Mouse (Mus musculus): ENCODE data around the gene Hdgfl2. TPM values are rescaled to one million over a fixed set of nuclear protein-coding genes. Genes with fewer than 3 reads are reported as not detected.

Hdgfl2 gene
- polyA plus RNA-seq, 1 experiment = 276 TPM

DNA sequence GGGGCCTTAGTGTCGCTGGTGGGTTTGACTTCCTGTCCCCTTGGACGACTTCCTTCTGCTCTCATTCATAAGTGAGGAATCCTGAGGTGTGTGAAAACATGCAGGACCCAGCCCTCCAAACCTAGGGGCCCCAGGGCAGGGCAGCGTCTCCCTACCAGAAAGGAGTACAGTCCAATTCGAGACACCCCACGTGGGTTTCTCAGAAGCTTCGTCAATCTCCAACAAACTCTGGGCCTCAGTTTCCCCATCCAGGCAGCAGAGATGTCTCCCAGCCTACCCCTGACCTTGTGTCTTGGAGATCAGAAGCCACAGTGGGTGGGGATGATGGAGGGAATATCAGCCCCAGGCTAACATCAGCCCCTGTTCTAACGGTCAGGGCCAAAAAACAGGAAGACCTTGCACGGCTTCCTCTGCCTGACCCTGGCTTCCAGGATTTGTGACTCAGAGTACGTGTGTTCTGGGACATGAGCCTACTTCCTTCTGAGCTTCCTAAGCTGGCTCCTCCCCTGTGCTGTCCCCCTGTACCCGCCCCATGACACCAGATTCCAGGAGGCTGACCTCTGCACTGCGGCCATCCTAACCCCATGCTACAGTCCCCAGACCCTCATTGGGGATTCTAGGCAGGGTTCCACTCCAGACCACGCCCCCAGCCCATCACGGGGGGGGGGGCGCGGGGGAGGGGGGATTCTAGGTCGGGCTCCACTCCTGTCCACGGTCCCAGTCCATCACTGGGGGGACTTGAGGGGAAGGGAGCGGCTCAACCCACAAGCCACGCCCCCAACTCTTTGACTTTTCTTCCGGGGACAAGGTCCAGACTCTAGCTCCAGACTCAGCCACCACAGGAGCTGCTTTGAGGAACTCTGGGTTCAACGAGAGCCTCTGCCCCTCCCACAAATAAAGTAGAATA is 54.3 kb downstream of the Hdgfl2 start:
- no peak for TF ChIP-seq GATA1 (IDR thresholded peaks at IDR 0.05; ENCODE audit: low read length)

DNA sequence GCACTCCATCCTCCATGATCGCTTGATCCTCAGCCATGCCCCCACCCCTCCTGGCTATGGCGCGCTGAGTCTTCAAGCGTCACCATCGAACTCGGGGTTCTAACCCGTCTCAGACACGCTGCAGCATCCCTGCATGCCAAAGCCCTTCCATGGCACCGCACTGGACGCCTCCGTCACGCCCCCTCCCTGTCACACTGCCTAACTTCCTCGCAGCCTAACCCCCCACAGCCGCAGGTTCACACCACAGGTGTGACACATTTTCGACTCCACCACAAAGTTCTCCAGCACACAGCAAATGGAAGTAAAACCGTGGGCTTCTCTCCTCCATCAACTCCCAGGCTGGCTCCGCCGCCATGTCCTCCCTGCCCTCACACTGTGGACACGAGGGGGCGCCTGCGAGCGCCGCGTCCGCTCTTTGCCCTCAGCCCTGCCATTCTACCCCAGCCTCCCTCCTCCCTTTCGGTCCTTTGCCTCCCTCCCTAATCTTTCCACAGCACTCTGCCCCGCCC is 55.1 kb downstream of the Hdgfl2 start:
- TF ChIP-seq GATA1 (IDR thresholded peaks at IDR 0.05; ENCODE audit: low read length) = no peak

DNA sequence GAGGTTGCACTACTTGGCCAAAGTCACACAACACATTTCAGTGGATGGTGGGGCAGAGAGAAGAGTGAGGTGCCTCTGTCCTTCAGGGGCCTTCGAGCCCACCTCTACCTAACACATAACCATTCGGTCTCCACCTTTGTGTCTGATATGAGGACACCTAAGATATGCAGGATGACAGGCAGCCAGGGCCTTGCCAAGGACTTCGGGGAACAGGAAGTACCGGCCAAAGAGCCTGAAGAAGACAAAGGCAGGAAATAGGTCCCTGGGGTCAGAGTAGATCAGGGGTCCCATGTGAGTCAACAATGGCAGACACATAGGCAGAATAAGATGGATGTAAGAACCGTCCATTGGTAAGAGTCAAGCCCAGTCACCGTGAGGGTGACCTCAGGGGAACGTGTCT is 57.1 kb downstream of the Hdgfl2 start:
- TF ChIP-seq GATA1 (IDR thresholded peaks at IDR 0.05; ENCODE audit: low read length) = no peak

DNA sequence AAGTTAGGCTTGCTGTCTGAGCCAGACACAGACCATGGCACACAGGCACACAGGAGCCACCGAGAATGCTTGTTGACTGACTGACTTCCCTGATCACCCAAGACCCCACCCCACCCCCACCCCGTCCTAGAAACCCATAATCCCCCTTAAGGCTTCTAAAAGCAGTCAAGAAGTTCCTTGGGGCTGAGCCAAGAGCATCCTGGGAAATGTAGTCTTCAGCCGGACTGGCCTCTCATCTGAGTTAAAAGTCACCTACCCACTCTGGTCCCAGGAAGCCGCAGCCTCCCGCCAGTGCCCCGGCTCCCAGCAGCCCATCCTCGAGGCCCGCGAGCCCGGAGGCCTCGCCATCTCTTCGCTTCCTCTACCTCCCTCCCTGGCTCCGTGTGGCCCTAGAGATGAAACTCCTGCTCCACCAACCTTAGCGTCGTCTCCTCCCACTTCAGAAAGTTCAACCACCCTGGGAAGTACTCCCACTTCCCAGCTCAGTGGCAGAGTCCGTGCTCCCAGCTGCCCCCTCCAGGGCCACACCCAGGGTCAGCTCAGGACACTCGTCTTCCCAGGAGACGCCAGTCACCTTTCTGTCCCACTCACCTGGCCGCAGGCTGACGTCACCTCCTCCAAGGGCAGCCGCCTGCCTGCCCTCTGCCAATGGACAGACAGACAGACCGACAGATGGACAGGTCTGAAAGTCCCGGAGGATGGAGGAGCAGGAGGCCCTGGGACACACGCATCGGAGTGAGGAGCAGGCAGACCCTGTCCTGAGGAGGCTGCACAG is 58.6 kb downstream of the Hdgfl2 start:
- TF ChIP-seq GATA1 (IDR thresholded peaks at IDR 0.05; ENCODE audit: low read length) = no peak

DNA sequence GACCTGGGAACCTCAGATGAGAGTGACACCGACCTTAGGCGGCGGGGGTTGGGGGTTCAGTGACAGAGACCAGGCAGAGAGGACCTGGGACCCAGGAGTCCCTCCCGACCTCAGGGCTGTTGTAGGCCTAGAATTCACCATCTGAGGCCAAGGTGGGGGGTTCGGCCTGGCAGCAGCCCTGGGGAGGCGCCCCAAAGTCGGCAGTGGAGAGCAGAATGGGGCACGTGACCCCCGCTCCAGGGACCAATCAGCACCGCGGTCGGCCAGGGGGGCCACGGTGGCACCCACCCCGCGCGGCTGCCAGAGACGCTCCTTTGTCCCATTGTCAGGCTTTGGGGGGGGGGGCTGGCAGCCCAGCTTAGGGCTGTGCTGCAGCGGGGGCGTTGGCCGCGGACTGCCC is 59.9 kb downstream of the Hdgfl2 start:
- no peak for TF ChIP-seq GATA1 (IDR thresholded peaks at IDR 0.05; ENCODE audit: low read length)

DNA sequence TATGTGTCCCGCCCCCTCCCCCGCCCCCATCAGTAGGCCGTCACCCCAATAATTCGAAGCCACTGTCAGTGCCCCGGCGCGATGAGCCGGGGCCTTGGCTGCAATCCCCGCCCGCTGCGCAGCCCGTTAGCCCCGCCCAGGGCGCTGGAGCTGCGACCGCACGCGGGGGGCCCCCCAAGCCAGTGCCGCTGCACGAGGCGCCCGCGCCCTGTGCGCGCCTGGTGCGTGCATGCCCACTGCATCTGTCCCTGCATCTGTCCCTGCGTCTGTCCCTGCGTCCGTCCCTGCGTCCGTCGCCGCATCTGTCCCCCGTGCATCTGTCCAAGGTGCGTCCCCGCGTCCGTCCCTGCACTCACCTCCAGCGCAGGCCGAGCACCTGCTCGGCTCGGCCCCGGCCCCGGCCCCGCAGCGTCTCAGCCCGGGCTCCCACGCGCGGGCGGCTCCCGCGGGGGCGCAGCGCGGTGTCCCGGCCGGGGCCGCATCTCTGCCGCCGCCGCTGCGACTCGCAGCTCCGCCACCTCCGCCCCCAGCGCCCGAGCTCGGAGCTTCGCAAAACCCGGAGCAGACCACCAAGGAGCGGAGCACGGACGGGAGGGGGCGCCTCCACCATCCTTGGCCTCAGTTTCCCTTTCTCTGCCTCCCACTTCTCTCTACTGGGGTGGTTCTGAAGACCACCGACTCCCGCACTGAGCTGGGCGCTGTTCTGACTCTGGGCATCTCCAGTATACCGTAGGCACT is 60.6 kb downstream of the Hdgfl2 start, which contains the start of gene Sema6b:
TSS of gene Sema6b (minus strand) at position 486 of the 738 bp plus-strand sequence.
- TF ChIP-seq GATA1 (IDR thresholded peaks at IDR 0.05; ENCODE audit: low read length) = no peak

DNA sequence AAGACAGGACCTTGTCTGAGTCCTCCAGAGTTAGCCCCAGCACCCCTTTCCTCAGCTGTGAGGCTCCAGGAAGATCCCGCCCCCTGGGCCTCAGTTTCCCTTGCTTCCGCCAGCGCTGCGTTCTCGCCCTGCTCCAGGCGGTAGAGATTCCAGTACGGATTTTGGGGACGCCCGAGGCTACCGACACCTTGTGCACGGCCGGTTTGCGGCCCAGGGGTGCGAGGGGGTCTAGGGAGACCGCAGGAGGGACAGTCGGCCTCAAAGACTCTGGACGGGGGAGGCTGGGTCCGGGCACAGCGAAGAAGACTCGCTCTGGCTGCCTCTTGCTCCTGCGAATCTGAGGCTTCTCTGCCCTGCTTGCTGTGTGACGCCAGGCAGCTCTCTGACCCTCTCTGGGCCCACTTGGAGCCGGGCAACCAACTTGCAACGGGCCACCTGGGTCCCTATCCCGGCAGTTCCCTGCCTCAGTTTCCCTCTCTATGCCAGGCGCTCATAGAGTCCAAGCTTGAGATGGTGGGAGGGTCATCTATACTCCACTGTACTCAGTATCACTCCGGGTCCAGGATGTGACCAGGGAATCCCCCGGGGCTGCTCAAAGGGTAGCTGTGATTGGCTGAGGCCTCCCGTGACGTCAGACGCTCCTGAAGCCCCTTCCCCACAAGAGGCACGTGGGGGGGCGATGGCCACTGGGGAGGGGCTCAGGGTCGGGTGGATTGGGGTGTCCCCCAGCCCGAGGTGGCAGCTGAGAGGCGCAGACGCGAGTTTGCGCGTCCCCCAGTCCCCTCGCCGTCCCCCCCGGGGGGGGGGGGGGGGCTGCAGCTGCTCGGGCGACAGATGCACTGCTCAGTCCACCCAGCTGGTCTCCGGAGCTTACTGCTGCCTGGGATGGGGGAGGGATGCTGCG is 62.5 kb downstream of the Hdgfl2 start:
- no peak for TF ChIP-seq GATA1 (IDR thresholded peaks at IDR 0.05; ENCODE audit: low read length)

DNA sequence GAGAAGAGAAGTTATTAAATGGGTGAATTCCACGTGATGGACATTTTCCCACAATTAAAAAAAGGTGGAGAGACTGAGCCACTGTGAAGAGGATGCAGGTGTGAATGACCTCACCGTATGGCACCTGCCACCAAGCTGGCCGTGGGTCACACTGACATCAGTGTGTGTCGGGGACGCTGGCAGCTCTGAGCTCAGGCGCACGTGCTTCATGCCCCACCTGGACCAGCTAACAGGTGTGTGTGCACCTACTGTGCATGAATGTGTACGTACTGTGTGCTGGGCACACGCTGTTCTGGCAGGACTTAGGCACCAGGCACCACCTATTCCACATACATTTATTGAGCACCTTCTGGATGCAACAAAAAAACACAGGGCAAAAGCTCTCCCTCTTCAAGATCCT is 65.1 kb downstream of the Hdgfl2 start:
- no peak for TF ChIP-seq GATA1 (IDR thresholded peaks at IDR 0.05; ENCODE audit: low read length)

DNA sequence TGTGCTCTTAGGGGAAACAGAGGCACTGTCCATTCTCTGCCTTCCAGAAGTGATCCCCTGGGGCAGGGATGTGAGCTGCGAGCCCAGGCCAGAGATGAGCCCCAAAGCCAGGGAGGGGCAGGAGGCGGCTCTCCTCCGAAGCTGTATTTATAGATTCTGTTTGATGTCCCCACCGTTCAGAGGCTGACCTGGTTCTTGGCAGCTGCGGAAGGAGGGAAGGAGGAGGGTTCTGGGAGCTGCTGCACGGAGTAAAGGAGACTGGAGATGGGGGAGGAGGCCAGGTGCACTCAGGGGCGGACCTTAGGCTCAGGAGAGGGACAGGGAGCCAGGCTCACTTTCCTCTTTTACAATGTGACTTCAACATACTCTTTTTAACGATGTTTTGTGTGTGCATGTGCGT is 66.7 kb downstream of the Hdgfl2 start:
- no peak for TF ChIP-seq GATA1 (IDR thresholded peaks at IDR 0.05; ENCODE audit: low read length)

DNA sequence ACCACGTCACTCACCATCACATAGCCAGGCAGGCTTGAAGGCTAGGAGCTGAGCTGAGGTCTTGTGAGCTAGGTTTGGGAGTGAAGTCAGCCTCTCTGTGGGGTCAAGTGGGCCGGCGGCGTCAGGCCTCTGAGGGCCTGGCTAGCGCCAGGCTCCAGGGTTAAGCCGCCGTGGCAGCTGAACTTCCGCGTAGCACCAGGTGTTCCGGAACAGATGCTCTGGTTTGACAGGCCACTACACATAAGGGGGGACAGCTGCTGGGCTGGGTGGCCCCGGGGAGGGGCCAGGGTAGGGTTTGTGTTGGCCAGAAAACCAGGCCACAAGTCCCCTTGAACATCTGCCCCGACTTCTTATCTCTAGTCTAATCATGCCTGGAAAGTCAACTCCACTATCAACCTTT is 68.0 kb downstream of the Hdgfl2 start:
- no peak for TF ChIP-seq GATA1 (IDR thresholded peaks at IDR 0.05; ENCODE audit: low read length)

DNA sequence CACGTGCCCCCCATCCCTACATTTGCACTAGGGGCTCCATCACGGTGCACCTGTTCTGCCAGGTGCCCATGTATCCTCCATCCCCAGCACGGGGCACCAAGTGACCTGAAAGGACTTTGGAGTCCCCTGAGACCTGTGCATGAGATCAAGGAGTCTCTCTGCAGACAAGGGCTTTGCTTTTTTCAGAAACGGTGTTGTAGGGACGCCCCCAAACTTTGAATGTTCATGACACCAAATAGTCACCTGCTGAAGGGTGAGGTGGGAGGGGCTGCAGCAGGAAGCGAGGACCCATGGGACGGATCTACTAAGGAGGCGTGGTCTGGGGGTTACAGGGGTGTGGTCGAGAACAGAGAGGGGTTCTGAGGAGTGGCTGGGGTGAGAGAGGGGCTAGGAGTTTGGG is 68.8 kb downstream of the Hdgfl2 start:
- TF ChIP-seq GATA1 (IDR thresholded peaks at IDR 0.05; ENCODE audit: low read length) = no peak

DNA sequence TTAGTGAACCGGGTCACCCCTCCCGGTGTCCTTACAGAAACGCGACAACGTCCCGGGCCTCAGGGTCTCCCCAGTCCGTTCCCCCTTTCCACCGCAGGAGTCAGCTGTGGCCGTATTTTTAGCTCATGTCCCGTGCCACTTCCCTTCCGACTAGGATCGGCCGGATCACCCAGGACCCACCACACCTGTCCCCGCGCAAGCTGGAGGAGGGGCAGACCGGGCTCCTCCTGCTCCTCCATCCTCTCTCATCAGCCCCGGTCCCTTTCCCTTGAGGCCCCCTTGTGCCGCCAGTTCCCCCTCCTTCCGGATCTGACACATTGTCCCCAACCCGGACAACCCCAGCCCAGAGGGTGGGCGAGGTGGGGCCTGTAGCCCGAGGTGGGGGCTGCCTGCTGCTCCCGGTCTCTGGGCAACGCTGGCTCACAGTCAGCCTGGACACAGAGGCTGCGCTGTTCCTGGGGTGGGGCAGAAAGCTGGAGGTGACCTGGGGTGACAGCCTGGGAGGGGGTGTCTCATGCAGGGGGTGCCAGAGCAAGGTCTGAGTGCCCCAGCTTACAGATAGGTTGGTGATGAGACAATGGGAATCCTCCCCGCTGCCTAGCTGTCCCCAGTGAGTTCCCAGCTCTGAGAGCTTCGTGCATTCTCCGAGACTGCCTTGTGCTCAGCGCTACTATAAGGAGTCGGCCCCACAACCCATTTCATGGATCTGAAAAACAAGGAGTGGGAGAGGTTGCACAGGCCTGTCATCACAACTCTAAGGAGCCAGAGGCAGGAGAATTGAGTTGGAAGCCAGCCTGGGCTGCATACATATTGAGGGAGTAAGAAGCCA is 69.6 kb downstream of the Hdgfl2 start:
- TF ChIP-seq GATA1 (IDR thresholded peaks at IDR 0.05; ENCODE audit: low read length) = no peak

DNA sequence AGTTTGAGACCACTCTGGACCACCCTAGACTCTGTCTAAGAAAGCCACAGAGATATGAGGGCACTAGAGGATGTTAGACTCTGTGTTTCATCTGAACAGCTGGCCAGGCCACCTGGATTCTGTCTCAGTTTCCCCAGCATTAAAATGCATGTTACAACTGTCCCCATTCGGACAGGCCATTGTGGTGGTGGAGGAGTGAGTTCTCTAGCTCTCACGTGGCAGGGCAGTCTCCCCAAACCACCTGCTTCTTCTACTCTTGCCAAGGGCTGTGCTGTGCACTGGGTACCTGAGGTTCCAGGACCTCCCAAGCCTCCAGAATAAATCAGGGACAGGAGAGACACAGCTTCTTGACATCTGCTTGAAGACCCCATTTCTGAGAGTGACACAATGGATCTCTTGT is 70.5 kb downstream of the Hdgfl2 start:
- TF ChIP-seq GATA1 (IDR thresholded peaks at IDR 0.05; ENCODE audit: low read length) = no peak

Other genes starting within 250 kb of the Hdgfl2 start
- gene Zfp119a, start 200.7 kb upstream of the Hdgfl2 start, polyA plus RNA-seq (2012) = 0.19 and 0.22 TPM in 2 replicates
- 1.4 and 2.0 TPM in 2 replicates for gene Zfp959, start 187.5 kb upstream of the Hdgfl2 start, polyA plus RNA-seq (2012)
- gene Zfp119b, start 130.1 kb upstream of the Hdgfl2 start, polyA plus RNA-seq (2012) = 0.16 and 0.28 TPM in 2 replicates
- gene Ebi3, start 127.0 kb upstream of the Hdgfl2 start, polyA plus RNA-seq (2012) = 0.12 and 0.22 TPM in 2 replicates
- gene Yju2, start 120.5 kb upstream of the Hdgfl2 start, polyA plus RNA-seq (2012) = 35.7 and 46.0 TPM in 2 replicates
- 0.13 and 0.19 TPM in 2 replicates for gene Shd, start 109.2 kb upstream of the Hdgfl2 start, polyA plus RNA-seq (2012)
- not detected in 2 replicates for gene Fsd1, start 93.1 kb upstream of the Hdgfl2 start, polyA plus RNA-seq (2012)
- 0.06 and 0.08 TPM in 2 replicates for gene Stap2, start 74.0 kb upstream of the Hdgfl2 start, polyA plus RNA-seq (2012)
- 30.8 and 37.9 TPM in 2 replicates for gene Mpnd, start 73.9 kb upstream of the Hdgfl2 start, polyA plus RNA-seq (2012)
- gene Sh3gl1, start 43.0 kb upstream of the Hdgfl2 start, polyA plus RNA-seq (2012) = 73.8 and 78.3 TPM in 2 replicates
- 95.0 and 102 TPM in 2 replicates for gene Chaf1a, start 39.2 kb upstream of the Hdgfl2 start, polyA plus RNA-seq (2012)
- 34.7 and 37.8 TPM in 2 replicates for gene Ubxn6, start 4.6 kb upstream of the Hdgfl2 start, polyA plus RNA-seq (2012)
- not detected in 2 replicates for gene Plin4, start 30.2 kb downstream of the Hdgfl2 start, polyA plus RNA-seq (2012)
- not detected in 2 replicates for gene Plin5, start 38.0 kb downstream of the Hdgfl2 start, polyA plus RNA-seq (2012)
- not detected in 2 replicates for gene Lrg1, start 42.4 kb downstream of the Hdgfl2 start, polyA plus RNA-seq (2012)
- gene Sema6b, start 60.7 kb downstream of the Hdgfl2 start, polyA plus RNA-seq (2012) = 0.70 and 0.81 TPM in 2 replicates
- 0.81 and 1.2 TPM in 2 replicates for gene Tnfaip8l1, start 82.8 kb downstream of the Hdgfl2 start, polyA plus RNA-seq (2012)
- gene Mydgf, start 104.3 kb downstream of the Hdgfl2 start, polyA plus RNA-seq (2012) = 36.2 and 42.7 TPM in 2 replicates
- 54.7 and 60.0 TPM in 2 replicates for gene Dpp9, start 139.3 kb downstream of the Hdgfl2 start, polyA plus RNA-seq (2012)
- 20.8 and 21.5 TPM in 2 replicates for gene Fem1a, start 177.2 kb downstream of the Hdgfl2 start, polyA plus RNA-seq (2012)
- 6.3 and 7.7 TPM in 2 replicates for gene Ticam1, start 197.2 kb downstream of the Hdgfl2 start, polyA plus RNA-seq (2012)
- 7.3 and 7.9 TPM in 2 replicates for gene Plin3, start 213.2 kb downstream of the Hdgfl2 start, polyA plus RNA-seq (2012)
- not detected in 2 replicates for gene Arrdc5, start 220.7 kb downstream of the Hdgfl2 start, polyA plus RNA-seq (2012)
- 122 and 123 TPM in 2 replicates for gene Uhrf1, start 223.7 kb downstream of the Hdgfl2 start, polyA plus RNA-seq (2012)
- gene Kdm4b, start 246.4 kb downstream of the Hdgfl2 start, polyA plus RNA-seq (2012) = 33.0 and 37.9 TPM in 2 replicates

Measured in G1E-ER4 (cell line).